Mouse (Mus musculus) kidney, adult 2 months (tissue): ENCODE measurements around the gene Cers2. TPM values are rescaled to one million over a fixed set of nuclear protein-coding genes. Genes with fewer than 3 reads are reported as not detected.

Experiments used
- DNase-seq: peaks from one replicate; pipeline ENCODE4 v3.0.0; 2021
- H3K27ac ChIP-seq: fragments of 200-500 bp; 2 replicates; pipeline ENCODE4 v1.5.1; 2012; ENCODE audit warnings: low read depth, low read length, control low read depth, inconsistent platforms; ENCODE audit not compliant: insufficient read depth
- H3K27me3 ChIP-seq: fragments of 200-500 bp; replicated peaks from 2 replicates; pipeline ENCODE4 v1.6.1; 2012; ENCODE audit warnings: mild to moderate bottlenecking, moderate library complexity, low read length, inconsistent platforms; ENCODE audit not compliant: control insufficient read depth, insufficient read depth
- H3K36me3 ChIP-seq: fragments of 200-500 bp; 2 replicates; pipeline ENCODE4 v1.6.1; 2012; ENCODE audit warnings: mild to moderate bottlenecking, moderate library complexity, low read length, inconsistent platforms; ENCODE audit not compliant: control insufficient read depth, insufficient read depth
- H3K4me1 ChIP-seq: fragments of 200-500 bp; 2 replicates; pipeline ENCODE4 v1.6.1; 2011; ENCODE audit warnings: low read length; ENCODE audit not compliant: control insufficient read depth, insufficient read depth
- H3K4me3 ChIP-seq: fragments of 200-500 bp; 2 replicates; pipeline ENCODE4 v1.5.1; 2011; ENCODE audit warnings: mild to moderate bottlenecking, low read depth, low read length, control low read depth; ENCODE audit not compliant: insufficient read depth
- CTCF ChIP-seq: fragments of 200-500 bp; conservative IDR thresholded peaks from 2 replicates; pipeline ENCODE4 v1.5.1; 2011; ENCODE audit warnings: low read depth, mild to moderate bottlenecking, control low read depth, low read length, moderate library complexity, mixed read lengths; ENCODE audit not compliant: insufficient read depth, insufficient read length
- POLR2A ChIP-seq: fragments of 200-500 bp; IDR thresholded peaks from one replicate; pipeline ENCODE4 v1.6.1; 2011; ENCODE audit warnings: low read depth, low read length, control low read depth
- WGBS: fragments of 180-500 bp; shearing (Covaris S2); methylation state at CpG from one replicate; pipeline ENCODE4 v1.1.7; 2018; 5-methylcytosine and 5-hydroxymethylcytosine counted together
- polyA plus RNA-seq: library from polyadenylated mRNA; depleted of rRNA; stranded (reverse); fragments of >200 nt; gene quantifications from 2 replicates; pipeline ENCODE4 v1.2.3, GENCODE M21; 2012; rRNA removed

Gene Cers2
- polyA plus RNA-seq, result 143 and 173 TPM in 2 replicates

DNA sequence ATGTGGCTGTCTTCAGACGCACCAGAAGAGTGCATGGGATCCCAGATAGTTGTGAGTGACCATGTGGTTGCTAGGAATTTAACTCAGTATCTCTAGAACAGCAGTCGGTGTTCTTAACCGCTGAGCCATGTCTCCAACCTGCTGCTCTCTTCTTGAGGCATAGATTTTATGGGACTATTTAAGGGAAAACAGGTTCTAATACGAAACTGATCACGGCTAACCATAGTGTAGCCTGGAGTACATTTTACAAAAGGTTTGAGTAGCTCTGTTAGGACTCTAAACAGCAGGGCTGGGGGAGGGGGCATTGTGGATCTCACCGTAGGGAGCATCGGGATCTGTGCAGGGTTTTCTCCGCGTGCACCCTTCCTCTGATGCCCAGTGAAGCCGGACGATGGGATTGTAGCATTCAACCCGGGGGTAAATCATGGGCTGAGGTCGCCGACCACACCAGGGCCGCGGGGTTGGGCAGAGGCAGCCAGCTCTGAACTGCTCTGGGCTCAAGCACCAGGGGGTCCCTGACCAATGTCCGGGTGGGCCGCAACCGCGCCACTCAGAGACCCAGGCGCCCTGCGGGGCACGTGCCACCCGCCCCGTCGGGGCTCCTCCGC, at the start of gene Cers2:
TSS of gene Cers2 (plus strand) at position 306 of the 608 bp plus-strand sequence.
- WGBS, result 6% methylated on average over 27 of the region's 27 CpGs
- Histone ChIP-seq H3K4me1 (peaks cover 28% of the 10 kb centered on the region), H3K36me3 (no peaks in the 10 kb centered on the region), H3K4me3 (peak within 1 kb of the TSS; percentile 93), H3K27me3 (no peaks in the 10 kb centered on the region), H3K27ac (peak within 1 kb of the TSS; percentile 85)
- TF ChIP-seq CTCF (no peak), POLR2A (no peak)
- no peak for DNase-seq

DNA sequence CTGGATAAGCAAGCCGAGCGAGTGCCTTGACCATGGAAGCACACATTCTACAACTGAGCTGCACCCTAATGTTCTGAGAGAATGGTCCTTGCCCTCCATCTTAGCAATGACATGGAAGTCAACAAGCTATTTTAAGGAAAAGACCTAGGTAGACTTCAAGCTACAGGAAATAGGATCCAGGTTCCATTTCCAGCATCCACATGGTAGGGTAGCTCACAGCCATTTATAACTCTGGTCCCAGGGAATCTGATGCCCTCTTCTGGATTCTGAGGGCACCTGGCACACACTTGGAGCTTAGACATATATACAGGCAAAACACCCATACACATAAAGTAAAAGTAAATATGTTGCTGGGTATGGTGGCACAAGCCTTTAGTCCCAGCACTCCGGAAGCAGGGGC, 48.5 kb upstream of the Cers2 start:
- DNase-seq, result no peak
- Histone ChIP-seq H3K27me3 (no peaks in the 10 kb centered on the region), H3K27ac (no peak overlapping the region), H3K4me1 (peaks cover 17% of the 10 kb centered on the region), H3K4me3 (no peak overlapping the region), H3K36me3 (no peaks in the 10 kb centered on the region)
- 97% methylated on average over 3 of the region's 3 CpGs for WGBS
- TF ChIP-seq CTCF, result no peak
- TF ChIP-seq POLR2A, result no peak

DNA sequence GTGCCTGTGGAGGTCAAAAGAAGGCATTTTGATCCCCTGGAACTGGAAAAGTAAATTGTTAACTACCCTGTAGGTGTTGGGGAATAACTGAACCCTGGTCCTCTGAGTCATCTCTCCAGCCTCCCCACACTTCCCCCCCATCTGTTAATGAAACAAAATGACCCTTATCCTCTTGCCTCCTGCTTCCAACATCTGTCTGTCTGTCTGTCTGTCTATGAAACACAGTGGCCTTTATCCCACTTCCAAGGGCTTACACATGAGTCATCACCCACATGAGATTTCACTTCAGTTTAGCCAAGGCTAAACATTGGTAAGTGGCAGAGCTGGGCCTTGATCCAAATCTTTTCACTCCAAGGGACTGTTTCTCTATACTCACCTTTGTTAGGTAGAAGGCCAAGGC, 46.7 kb upstream of the Cers2 start:
- Histone ChIP-seq H3K4me1 (peaks cover 17% of the 10 kb centered on the region), H3K27ac (peak overlapping the region; percentile 64), H3K36me3 (no peaks in the 10 kb centered on the region), H3K4me3 (no peak overlapping the region), H3K27me3 (no peaks in the 10 kb centered on the region)
- TF ChIP-seq CTCF (no peak), POLR2A (no peak)
- peak; percentile 69 for DNase-seq

DNA sequence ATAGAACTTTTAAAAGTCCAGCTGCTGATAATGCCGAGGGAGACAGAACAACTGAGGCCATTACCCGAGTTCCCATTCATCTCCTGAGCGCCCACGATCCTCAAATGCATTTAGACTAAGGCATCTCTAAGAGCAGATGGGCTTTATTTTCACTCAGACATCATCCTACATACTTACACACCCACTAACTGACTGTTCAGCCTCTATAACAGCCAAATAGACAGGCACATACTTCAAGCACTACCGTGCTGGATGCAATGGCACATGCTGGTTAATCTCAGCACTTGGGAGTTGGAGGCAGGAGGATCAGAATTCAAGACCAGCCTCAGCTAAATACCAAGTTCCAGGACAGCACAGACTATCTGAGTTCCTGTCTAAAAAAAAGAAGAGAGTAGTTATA, 44.8 kb upstream of the Cers2 start:
- TF ChIP-seq POLR2A, result no peak
- no peak for TF ChIP-seq CTCF

DNA sequence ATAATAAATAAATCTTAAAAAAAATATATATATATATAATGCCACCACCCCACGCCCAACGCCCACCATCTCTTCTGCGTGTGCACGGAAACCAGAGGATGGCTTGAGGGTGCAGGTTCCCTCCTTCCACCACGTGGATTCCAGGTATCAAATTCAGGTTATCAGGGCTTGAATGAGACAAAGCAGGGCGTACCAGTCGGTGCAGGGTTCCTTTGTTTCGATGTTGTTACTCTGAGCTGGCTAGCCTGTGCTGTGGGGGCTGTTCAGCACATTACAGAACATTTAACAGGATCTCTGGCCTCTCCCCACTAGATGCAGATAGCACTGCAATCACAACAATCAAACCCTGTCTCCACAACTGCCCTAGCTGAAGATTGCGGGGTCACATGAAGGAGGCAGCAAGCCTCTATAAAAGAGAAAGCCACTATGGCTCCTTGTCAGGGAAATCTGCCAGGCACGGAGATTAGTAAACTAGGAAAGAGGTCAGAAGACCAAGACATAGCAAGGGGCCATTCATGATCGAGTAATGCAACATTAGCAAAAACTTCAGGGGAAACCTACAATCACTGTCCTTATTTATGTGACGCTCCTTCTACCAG, 43.7 kb upstream of the Cers2 start:
- H3K27me3 ChIP-seq, result no peaks in the 10 kb centered on the region
- no peak overlapping the region for H3K27ac ChIP-seq
- TF ChIP-seq CTCF (no peak), POLR2A (no peak)
- DNase-seq, result peak; percentile 37
- no peak overlapping the region for H3K4me3 ChIP-seq
- H3K4me1 ChIP-seq, result peaks cover 17% of the 10 kb centered on the region
- H3K36me3 ChIP-seq, result no peaks in the 10 kb centered on the region
- 74% methylated on average over 12 of the region's 12 CpGs for WGBS

More for the DNA sequence above, 44.8 kb upstream of the Cers2 start:
- Histone ChIP-seq H3K27me3 (no peaks in the 10 kb centered on the region), H3K4me3 (no peak overlapping the region), H3K4me1 (peaks cover 17% of the 10 kb centered on the region), H3K36me3 (no peaks in the 10 kb centered on the region), H3K27ac (peak overlapping the region; percentile 43)
- WGBS, result 52% methylated on average over 5 of the region's 5 CpGs
- no peak for DNase-seq

DNA sequence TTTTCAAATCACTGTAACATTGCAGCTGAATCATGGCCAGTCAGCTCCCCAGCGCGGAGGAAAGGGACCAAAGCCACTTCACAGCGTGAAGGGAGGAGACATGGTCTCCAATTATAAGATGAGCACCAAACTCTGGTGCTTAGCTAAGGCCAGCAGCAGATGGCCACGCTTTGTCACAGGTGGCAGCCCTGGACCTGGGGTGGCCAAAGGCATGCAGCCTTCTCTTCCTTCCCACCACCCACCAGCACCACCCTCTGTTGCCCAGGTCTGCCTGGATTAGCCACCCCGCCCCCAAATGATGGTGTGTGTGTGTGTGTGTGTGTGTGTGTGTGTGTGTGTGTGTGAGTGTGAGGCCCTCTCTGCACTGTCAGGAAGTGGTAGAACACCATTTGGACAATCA, 41.1 kb upstream of the Cers2 start:
- peaks cover 18% of the 10 kb centered on the region for H3K4me1 ChIP-seq
- 98% methylated on average over 5 of the region's 5 CpGs for WGBS
- no peak overlapping the region for H3K27ac ChIP-seq
- no peaks in the 10 kb centered on the region for H3K36me3 ChIP-seq
- no peaks in the 10 kb centered on the region for H3K27me3 ChIP-seq
- TF ChIP-seq POLR2A (no peak), CTCF (no peak)
- DNase-seq, result no peak
- H3K4me3 ChIP-seq, result no peak overlapping the region

DNA sequence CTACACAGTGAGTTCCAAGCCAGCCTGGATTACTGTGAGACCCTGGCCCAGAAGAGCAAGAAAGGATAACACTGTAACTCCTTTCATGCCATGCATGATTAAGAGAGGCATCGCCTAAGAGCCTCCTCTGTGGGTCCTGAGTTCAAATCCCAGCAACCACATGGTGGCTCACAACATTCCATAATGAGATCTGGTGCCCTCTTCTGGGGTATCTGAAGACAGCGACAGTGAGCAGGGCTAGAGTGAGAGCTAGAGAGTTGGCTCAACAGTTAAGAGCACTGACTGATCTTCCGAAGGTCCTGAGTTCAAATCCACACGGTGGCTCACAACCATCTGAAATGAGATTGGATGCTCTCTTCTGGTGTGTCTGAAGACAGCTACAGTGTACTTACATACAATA, 40.1 kb upstream of the Cers2 start:
- no peaks in the 10 kb centered on the region for H3K27me3 ChIP-seq
- no peak overlapping the region for H3K27ac ChIP-seq
- TF ChIP-seq POLR2A (no peak), CTCF (no peak)
- no peak for DNase-seq
- H3K4me1 ChIP-seq, result peaks cover 16% of the 10 kb centered on the region
- 95% methylated on average over 4 of the region's 4 CpGs for WGBS
- H3K36me3 ChIP-seq, result no peaks in the 10 kb centered on the region
- no peak overlapping the region for H3K4me3 ChIP-seq

DNA sequence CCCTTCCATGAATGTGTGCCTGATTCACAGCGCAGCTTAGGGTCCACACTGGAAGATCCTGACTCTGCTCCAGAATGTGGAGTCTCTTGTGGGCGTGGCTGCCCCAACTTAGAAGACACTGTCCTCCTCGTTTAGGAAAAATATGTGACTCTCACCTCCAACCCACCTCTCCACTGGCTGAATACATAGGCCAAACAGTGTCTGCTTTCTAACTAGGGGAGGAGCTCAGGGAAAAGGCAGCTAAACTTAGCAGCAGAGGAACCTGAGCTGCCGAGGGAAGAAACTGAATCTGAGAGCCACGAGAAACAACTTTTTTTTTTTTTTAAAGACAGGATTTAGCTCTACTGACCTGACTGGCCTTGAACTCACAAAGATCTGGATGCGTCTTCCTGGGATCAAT, 39.4 kb upstream of the Cers2 start:
- Histone ChIP-seq H3K36me3 (no peaks in the 10 kb centered on the region), H3K4me1 (peaks cover 13% of the 10 kb centered on the region), H3K27me3 (no peaks in the 10 kb centered on the region), H3K27ac (no peak overlapping the region), H3K4me3 (no peak overlapping the region)
- 62% methylated on average over 6 of the region's 6 CpGs for WGBS
- DNase-seq, result no peak
- TF ChIP-seq POLR2A (no peak), CTCF (no peak)
